ENCODE assay signal across 9 mouse cellular contexts in genomic region chr7:40310558-40310957, GRCm38 (mm10).
DNase-seq lines count a peak whose midpoint lies in the region; ATAC-seq and TF ChIP-seq lines count a peak whose summit lies in the region.
"Had no signal": no experiment of that assay in that cellular context is flagged by ENCODE, and none has a peak within 500 bp of the region (broad histone marks: within the 10 kb centered on the region; RNA-seq: fewer than 3 reads in every experiment).

No protein-coding gene starts in this region.

- no peak for TF ChIP-seq EP300 in liver, embryonic 14.5 days (IDR thresholded peaks at IDR 0.05; ENCODE audit: low read depth)

- no peak overlapping the region for H3K4me2 ChIP-seq in liver, embryonic 14.5 days (ENCODE audit: low read depth)
- no peak overlapping the region for H3K4me2 ChIP-seq in liver, embryonic 12.5 days

- H3K27me3 ChIP-seq in liver, embryonic 14.5 days (ENCODE audit: control insufficient read depth, insufficient read depth, low read length): no peaks in the 10 kb centered on the region
- H3K27me3 ChIP-seq in liver, embryonic 12.5 days (replicated peaks): no peaks in the 10 kb centered on the region
- no peaks in the 10 kb centered on the region for H3K27me3 ChIP-seq in Patski

- 16% methylated on average over 2 of the region's 2 CpGs for WGBS in liver, embryonic 14.5 days (ENCODE audit: insufficient replicate concordance)
- WGBS in liver, embryonic 12.5 days (ENCODE audit: insufficient replicate concordance): 13% methylated on average over 2 of the region's 2 CpGs

- H3K9me3 ChIP-seq in liver, embryonic 14.5 days (ENCODE audit: control insufficient read depth, low read length): no peaks in the 10 kb centered on the region
- H3K9me3 ChIP-seq in liver, embryonic 12.5 days (replicated peaks): no peaks in the 10 kb centered on the region

- no peaks in the 10 kb centered on the region for H3K4me1 ChIP-seq in liver, embryonic 14.5 days (replicated peaks; ENCODE audit: control insufficient read depth in 2 of 2, insufficient read depth in 2 of 2, low read length in 1 of 2)
- H3K4me1 ChIP-seq in liver, embryonic 12.5 days: no peaks in the 10 kb centered on the region

- intact Hi-C loops in gastrocnemius, postnatal 14 days (cut with DNase I; ENCODE audit: low total_unique reads): no loop called here

- no peaks in the 10 kb centered on the region for H3K36me3 ChIP-seq in liver, embryonic 14.5 days (replicated peaks; ENCODE audit: control insufficient read depth, insufficient read depth, low read depth)
- H3K36me3 ChIP-seq in liver, embryonic 12.5 days: no peaks in the 10 kb centered on the region

- no peak overlapping the region for H3K27ac ChIP-seq in liver, embryonic 14.5 days
- H3K27ac ChIP-seq in liver, embryonic 12.5 days: no peak overlapping the region

- in situ Hi-C loops in Patski (cut with MboI; ENCODE audit: low pct_unique_long_range_greater_than_20kb): loop anchor here (25.0 kb wide), 1 partner anchor 352 kb away; no protein-coding TSS in a partner anchor

- DNase-seq in gastrocnemius, postnatal 10 days: peak; percentile 5
- DNase-seq in gastrocnemius, postnatal 25 days: no peak
- DNase-seq in liver, embryonic 14.5 days (ENCODE audit: low read depth in 3 of 3, low spot score in 3 of 3): no peak
- no peak for DNase-seq in Patski (ENCODE audit: low read depth, low spot score)
- DNase-seq in kidney, postnatal 14 days: peak; percentile 7
- DNase-seq in lung, postnatal 10 days: no peak
- DNase-seq in gastrocnemius, postnatal 14 days: no peak

- CTCF ChIA-PET in Patski (lab: Charles Lee): interaction anchor here (0.9 to 2.1 kb wide), 4 partner anchors 10 to 40 kb away, joined by 3 to 6 read pairs (median 3); no protein-coding TSS in a partner anchor

- H3K4me3 ChIP-seq in liver, embryonic 14.5 days (ENCODE audit: insufficient read depth in 1 of 2, low read depth in 2 of 2, low read length in 2 of 2): no peak overlapping the region
- H3K4me3 ChIP-seq in liver, embryonic 12.5 days: no peak overlapping the region
- H3K4me3 ChIP-seq: erythroblast, embryonic 14.5 days had no signal

- POLR2A ChIA-PET in Patski (lab: Charles Lee): no interaction called here

- no peak for ATAC-seq in liver, embryonic 14.5 days (ENCODE audit: insufficient read depth)
- no peak for ATAC-seq in liver, embryonic 12.5 days
- ATAC-seq in Patski: no peak

- 0 out of 2 replicates have a peak, but pooled peaks have one; percentile 18 for TF ChIP-seq CTCF in liver, embryonic 14.5 days (IDR thresholded peaks at IDR 0.05; ENCODE audit: low read depth)
- peak; percentile 72 for TF ChIP-seq CTCF in Patski (IDR thresholded peaks at IDR 0.05)

- no peak overlapping the region for H3K9ac ChIP-seq in liver, embryonic 14.5 days (replicated peaks)
- no peak overlapping the region for H3K9ac ChIP-seq in liver, embryonic 12.5 days

Comparison
In these comparisons a context has a peak if more than half of its experiments do, and no peak if none do; other contexts are left out.
1. DNase-seq: peak in gastrocnemius, postnatal 10 days (single experiment) and kidney, postnatal 14 days (single experiment); none in gastrocnemius, postnatal 25 days (single experiment), liver, embryonic 14.5 days (0 of 3), Patski (single experiment), lung, postnatal 10 days (single experiment) and gastrocnemius, postnatal 14 days (single experiment).